In the genomic region with DNA sequence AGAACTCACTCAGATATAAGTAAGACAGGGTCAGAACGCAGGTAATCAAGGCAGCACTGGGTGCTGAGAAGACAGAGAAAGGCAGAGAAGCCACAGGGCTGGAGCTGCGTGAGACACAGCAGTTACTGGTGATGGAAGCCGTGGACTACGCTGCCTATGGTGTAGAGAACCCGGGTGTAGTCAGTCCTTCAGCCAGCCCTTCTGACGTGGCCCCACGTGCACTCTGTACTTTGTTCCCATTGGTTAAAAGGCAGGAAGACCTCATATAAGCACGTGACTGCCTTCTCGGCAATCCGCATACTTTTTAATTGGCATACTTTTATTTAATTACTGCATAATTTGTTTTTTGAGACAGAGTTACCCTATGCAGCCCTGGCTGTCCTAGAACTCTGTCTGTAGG, we compare ENCODE assay signal across 17 mouse cellular contexts.
"Had no signal": no experiment of that assay in that cellular context is flagged by ENCODE, and none has a peak within 500 bp of the region (broad histone marks: within the 10 kb centered on the region; RNA-seq: fewer than 3 reads in every experiment).

No protein-coding gene starts in this region.

- H3K36me3 ChIP-seq: liver, embryonic 12.5 days; liver, embryonic 15.5 days; lung, embryonic 15.5 days; midbrain, embryonic 10.5 days had no signal

- ATAC-seq: liver, embryonic 12.5 days had no signal

- H3K27ac ChIP-seq: left cerebral cortex, adult 2 months; liver, embryonic 12.5 days; liver, embryonic 15.5 days; lung, embryonic 15.5 days; midbrain, embryonic 10.5 days had no signal

- H3K9ac ChIP-seq: liver, embryonic 12.5 days; liver, embryonic 15.5 days; lung, embryonic 15.5 days had no signal

- DNase-seq: kidney, adult 11 months; kidney, adult 9 months; kidney, postnatal 10 days; kidney, postnatal 4 days; layer of hippocampus, postnatal 36 days; lung, adult 18-20 months; lung, postnatal 10 days; lung, postnatal 36 days; midbrain, embryonic 14.5 days; thymus, adult 18-20 months; thymus, postnatal 4 days had no signal

- H3K9me3 ChIP-seq: liver, embryonic 12.5 days; liver, embryonic 15.5 days; lung, embryonic 15.5 days; megakaryocyte, embryonic 14.5 days; midbrain, embryonic 10.5 days had no signal

- H3K4me2 ChIP-seq: liver, embryonic 12.5 days; liver, embryonic 15.5 days; lung, embryonic 15.5 days had no signal

- H3K4me1 ChIP-seq: liver, embryonic 12.5 days; liver, embryonic 15.5 days; megakaryocyte, embryonic 14.5 days; midbrain, embryonic 10.5 days had no signal

- H3K4me3 ChIP-seq: left cerebral cortex, adult 2 months; liver, embryonic 12.5 days; liver, embryonic 15.5 days; lung, embryonic 15.5 days; midbrain, embryonic 10.5 days had no signal

- H3K27me3 ChIP-seq: liver, embryonic 12.5 days; liver, embryonic 15.5 days; lung, embryonic 15.5 days; megakaryocyte, embryonic 14.5 days had no signal
